Comparison of ENCODE assay signal across 8 mouse cellular contexts in genomic region chr4:135066766-135067479, GRCm38 (mm10). TPM values are rescaled to one million over a fixed set of nuclear protein-coding genes. Genes with fewer than 3 reads are reported as not detected.
A peak's percentile ranks its signal among the peaks of the same experiment; 100 is the strongest.
DNase-seq lines count a peak whose midpoint lies in the region; ATAC-seq and TF ChIP-seq lines count a peak whose summit lies in the region.

No protein-coding gene starts in this region.

- no peaks in the 10 kb centered on the region for H3K9me3 ChIP-seq in ES-Bruce4 (replicated peaks; ENCODE audit: control insufficient read depth, insufficient read depth, low read length, poor library complexity, severe bottlenecking)
- H3K9me3 ChIP-seq in heart, postnatal 0 days (replicated peaks; ENCODE audit: control insufficient read depth, low read length), result no peaks in the 10 kb centered on the region

- H3K4me1 ChIP-seq in ES-Bruce4 (ENCODE audit: control insufficient read depth, insufficient read depth, low read length), result no peaks in the 10 kb centered on the region
- H3K4me1 ChIP-seq in heart, postnatal 0 days (ENCODE audit: control insufficient read depth, insufficient read depth), result no peaks in the 10 kb centered on the region

- H3K4me3 ChIP-seq in ES-Bruce4 (ENCODE audit: low read depth, low read length), result no peak overlapping the region
- H3K4me3 ChIP-seq in heart, postnatal 0 days (ENCODE audit: low read depth, low read length), result no peak overlapping the region

- peak overlapping the region; percentile 52 for H3K27ac ChIP-seq in ES-Bruce4 (ENCODE audit: insufficient read depth, low read length)
- H3K27ac ChIP-seq in heart, postnatal 0 days (ENCODE audit: low read depth), result no peak overlapping the region

- TF ChIP-seq EP300 in ES-Bruce4 (IDR thresholded peaks at IDR 0.05; ENCODE audit: insufficient read depth, low read depth, low read length), result no peak
- TF ChIP-seq EP300 in heart, postnatal 0 days (IDR thresholded peaks at IDR 0.05; ENCODE audit: low read depth), result no peak

- TF ChIP-seq CTCF in ES-Bruce4 (IDR thresholded peaks at IDR 0.05; ENCODE audit: low read depth, low read length), result peak; percentile 92
- TF ChIP-seq CTCF in heart, postnatal 0 days (IDR thresholded peaks at IDR 0.05; ENCODE audit: low read depth), result peak; percentile 77

- peak; percentile 85 for ATAC-seq in erythroid progenitor cell, adult 5-6 weeks (replicated peaks; ENCODE audit: low FRiP score, poor library complexity, severe bottlenecking)
- ATAC-seq in heart, postnatal 0 days (ENCODE audit: insufficient read depth, low read depth), result peak; percentile 85

- 9% methylated on average over 19 of the region's 19 CpGs for WGBS in heart, postnatal 0 days

- no peaks in the 10 kb centered on the region for H3K27me3 ChIP-seq in ES-Bruce4 (ENCODE audit: control insufficient read depth, insufficient read depth, low read length, poor library complexity, severe bottlenecking)
- H3K27me3 ChIP-seq in heart, postnatal 0 days (ENCODE audit: control insufficient read depth, insufficient read depth, low read length), result no peaks in the 10 kb centered on the region

- no peak overlapping the region for H3K9ac ChIP-seq in ES-Bruce4 (ENCODE audit: low read depth, poor library complexity, severe bottlenecking)
- no peak overlapping the region for H3K9ac ChIP-seq in heart, postnatal 0 days (replicated peaks; ENCODE audit: low read depth, low read length)

- H3K36me3 ChIP-seq in ES-Bruce4 (ENCODE audit: control insufficient read depth, insufficient read depth, low read length, poor library complexity, severe bottlenecking), result no peaks in the 10 kb centered on the region
- H3K36me3 ChIP-seq in heart, postnatal 0 days (replicated peaks; ENCODE audit: control insufficient read depth, insufficient read depth, low read length), result no peaks in the 10 kb centered on the region

- peak; percentile 42 for DNase-seq in brain, embryonic 18.5 days (ENCODE audit: low read depth, low spot score)
- DNase-seq in heart, postnatal 0 days (ENCODE audit: low spot score), result peak; percentile 80
- DNase-seq in layer of hippocampus, adult 11-12 months (ENCODE audit: low spot score), result peak; percentile 82
- DNase-seq in lung, adult 18-20 months, result peak; percentile 81 to 86
- DNase-seq in ovary, postnatal 14 days (ENCODE audit: low spot score), result peak; percentile 86
- DNase-seq in thymus, postnatal 10 days (ENCODE audit: low spot score in 2 of 2), result peak; percentile 82 to 92

- peak overlapping the region; percentile 45 for H3K4me2 ChIP-seq in heart, postnatal 0 days (ENCODE audit: low read depth, low read length)

- no peak for TF ChIP-seq POLR2A in ES-Bruce4 (IDR thresholded peaks at IDR 0.05; ENCODE audit: insufficient read depth, low read length)

RNA-seq across cellular contexts. Expression of gene Runx3, which starts 53.5 kb away (rescaled TPM):
- polyA plus RNA-seq in ES-Bruce4 (2011; ENCODE audit: insufficient read depth, insufficient read length, low read depth, missing spikeins), result 0.76 and 1.1 TPM in 2 replicates
- 5.9 and 10.8 TPM in 2 replicates for total RNA-seq in erythroid progenitor cell, adult 5-6 weeks (2015; ENCODE audit: low replicate concordance)
- total RNA-seq in erythroid progenitor cell, adult 5-6 weeks (2017; ENCODE audit: low replicate concordance), result 0.51 TPM in 1 of 2 replicates, not detected in the other
- 0.11 and 0.15 TPM in 2 replicates for total RNA-seq in heart, postnatal 0 days (2014; rRNA removed; ENCODE audit: low replicate concordance)
- polyA plus RNA-seq in heart, postnatal 0 days (2015; fragmentation: Nextera tagmentation; extraction: Ambion mirVana), result 0.04 and 0.07 TPM in 2 replicates
